21 mouse cellular contexts compared by ENCODE assay signal in the genomic region with DNA sequence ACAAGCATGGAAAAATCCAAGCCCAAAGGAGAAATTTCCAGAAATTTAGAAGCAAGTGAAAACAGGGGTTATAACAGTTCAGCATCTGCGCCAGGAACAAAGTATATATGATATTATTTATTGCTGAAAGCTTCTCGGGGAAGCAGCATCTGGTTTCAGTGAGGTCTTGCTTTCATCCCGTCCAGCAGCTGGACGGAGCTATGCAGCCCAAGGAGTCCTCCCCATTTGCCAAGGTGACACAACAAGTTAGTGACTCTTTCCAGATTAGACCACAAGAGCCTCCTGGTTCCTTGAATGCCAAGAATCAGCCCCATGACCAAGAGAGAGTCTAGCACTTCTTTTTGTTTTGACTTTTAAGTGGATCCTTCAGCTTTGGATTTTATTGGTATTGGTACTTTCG.
A peak's percentile ranks its signal among the peaks of the same experiment; 100 is the strongest.
DNase-seq lines count a peak whose midpoint lies in the region; ATAC-seq and TF ChIP-seq lines count a peak whose summit lies in the region.
"Had no signal": no experiment of that assay in that cellular context is flagged by ENCODE, and none has a peak within 500 bp of the region (broad histone marks: within the 10 kb centered on the region; RNA-seq: fewer than 3 reads in every experiment).

No protein-coding gene starts in this region.

- no peak for TF ChIP-seq POLR2A in heart, adult 2 months (IDR thresholded peaks at IDR 0.05; ENCODE audit: insufficient read depth, low read depth, low read length)

- 0 out of 2 replicates have a peak, but pooled peaks have one; percentile 44 for ATAC-seq in limb, embryonic 15.5 days (ENCODE audit: insufficient number of reproducible peaks, low FRiP score, low TSS enrichment, low read depth)
- ATAC-seq: activated CD4-positive, CD25-positive, alpha-beta regulatory T cell, adult 4 months; forebrain, embryonic 16.5 days had no signal

- TF ChIP-seq EP300 in heart, adult 2 months (IDR thresholded peaks at IDR 0.05; ENCODE audit: insufficient read depth, low read depth, low read length) = no peak

- no peak overlapping the region for H3K4me2 ChIP-seq in limb, embryonic 15.5 days
- H3K4me2 ChIP-seq: heart, embryonic 13.5 days; hindbrain, embryonic 13.5 days; liver, embryonic 15.5 days; lung, embryonic 15.5 days had no signal

- H3K27me3 ChIP-seq in heart, adult 2 months (ENCODE audit: control insufficient read depth, insufficient read depth, low read length) = no peaks in the 10 kb centered on the region
- no peaks in the 10 kb centered on the region for H3K27me3 ChIP-seq in limb, embryonic 15.5 days
- H3K27me3 ChIP-seq: heart, embryonic 13.5 days; hindbrain, embryonic 13.5 days; liver, embryonic 15.5 days; lung, embryonic 15.5 days; megakaryocyte, embryonic 14.5 days had no signal

- no peak overlapping the region for H3K9ac ChIP-seq in heart, adult 2 months (ENCODE audit: low read depth, low read length)
- H3K9ac ChIP-seq in limb, embryonic 15.5 days = no peak overlapping the region
- H3K9ac ChIP-seq: heart, embryonic 13.5 days; hindbrain, embryonic 13.5 days; liver, embryonic 15.5 days; lung, embryonic 15.5 days had no signal

- H3K36me3 ChIP-seq in heart, adult 2 months (ENCODE audit: control insufficient read depth, insufficient read depth, low read length) = peaks cover 13% of the 10 kb centered on the region
- H3K36me3 ChIP-seq in limb, embryonic 15.5 days = no peaks in the 10 kb centered on the region
- H3K36me3 ChIP-seq: forebrain, embryonic 10.5 days; heart, embryonic 13.5 days; hindbrain, embryonic 13.5 days; liver, embryonic 15.5 days; lung, embryonic 15.5 days had no signal

- no peaks in the 10 kb centered on the region for H3K9me3 ChIP-seq in limb, embryonic 15.5 days
- H3K9me3 ChIP-seq: forebrain, embryonic 10.5 days; heart, embryonic 13.5 days; hindbrain, embryonic 13.5 days; liver, embryonic 15.5 days; lung, embryonic 15.5 days; megakaryocyte, embryonic 14.5 days had no signal

- no peak overlapping the region for H3K4me3 ChIP-seq in heart, adult 2 months
- H3K4me3 ChIP-seq in limb, embryonic 15.5 days = no peak overlapping the region
- H3K4me3 ChIP-seq: forebrain, embryonic 10.5 days; heart, embryonic 13.5 days; hindbrain, embryonic 13.5 days; liver, embryonic 15.5 days; lung, embryonic 15.5 days; megakaryocyte, embryonic 14.5 days had no signal

- peak; percentile 29 to 49 for DNase-seq in heart, adult 2 months
- DNase-seq in heart, postnatal 4 days = no peak
- DNase-seq in NIH3T3 (ENCODE audit: low read depth) = peak; percentile 37
- peak; percentile 17 to 51 for DNase-seq in gastrocnemius, adult 8-10 months (ENCODE audit: low spot score in 2 of 2)
- no peak for DNase-seq in thymus, postnatal 14 days
- no peak for DNase-seq in left cerebral cortex, postnatal 4 days
- DNase-seq: adrenal gland, postnatal 10 days; cerebellum, adult 9-10 months; kidney, adult 11 months; lung, postnatal 36 days; midbrain, embryonic 14.5 days; spleen, adult 18-20 months had no signal

- H3K79me2 ChIP-seq in heart, adult 2 months (replicated peaks; ENCODE audit: control insufficient read depth, insufficient read depth, low read length) = no peaks in the 10 kb centered on the region

- H3K4me1 ChIP-seq in heart, adult 2 months (ENCODE audit: control insufficient read depth, insufficient read depth, low read length) = peaks cover 8% of the 10 kb centered on the region
- H3K4me1 ChIP-seq in limb, embryonic 15.5 days = no peaks in the 10 kb centered on the region
- H3K4me1 ChIP-seq: forebrain, embryonic 10.5 days; heart, embryonic 13.5 days; hindbrain, embryonic 13.5 days; liver, embryonic 15.5 days; megakaryocyte, embryonic 14.5 days had no signal

- no peak for TF ChIP-seq CTCF in heart, adult 2 months (IDR thresholded peaks at IDR 0.05)

- H3K27ac ChIP-seq in heart, adult 2 months = no peak overlapping the region
- H3K27ac ChIP-seq in limb, embryonic 15.5 days = peak overlapping the region; percentile 19
- H3K27ac ChIP-seq: forebrain, embryonic 10.5 days; heart, embryonic 13.5 days; hindbrain, embryonic 13.5 days; liver, embryonic 15.5 days; lung, embryonic 15.5 days had no signal

- 66% methylated on average over 5 of the region's 5 CpGs for WGBS in heart, adult 2 months
- WGBS in limb, embryonic 15.5 days = 41% methylated on average over 5 of the region's 5 CpGs

- intact Hi-C loops in heart, adult 2 months (cut with DNase I) = no loop called here
- intact Hi-C loops in left cerebral cortex, postnatal 4 days (cut with DNase I) = no loop called here

Comparison
In these comparisons a context has a peak if more than half of its experiments do, and no peak if none do; other contexts are left out.
1. DNase-seq: peak in heart, adult 2 months (2 of 2), NIH3T3 (single experiment) and gastrocnemius, adult 8-10 months (2 of 2); none in heart, postnatal 4 days (single experiment), thymus, postnatal 14 days (single experiment) and left cerebral cortex, postnatal 4 days (single experiment).